Mouse (Mus musculus): ENCODE data around the gene Nog.

DNA sequence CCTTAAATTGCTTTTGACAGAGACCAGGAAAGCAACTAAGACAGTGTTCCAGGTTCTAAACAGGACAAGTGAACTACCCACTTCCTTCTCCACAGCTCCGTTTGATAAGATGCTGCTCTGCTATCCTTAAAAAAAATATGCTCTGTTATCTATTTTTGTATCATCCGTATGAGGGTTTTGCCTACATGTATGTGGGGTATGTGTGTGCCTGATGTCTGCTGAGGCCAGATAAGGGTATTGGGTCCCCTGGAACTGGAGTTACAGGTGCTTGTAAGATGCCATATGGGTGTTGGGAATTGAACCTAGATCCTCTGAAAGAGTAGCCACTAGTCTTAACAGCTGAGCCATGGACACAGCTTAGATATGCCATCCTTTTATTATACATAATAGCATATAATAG is 19.6 kb upstream of the Nog start:
- TF ChIP-seq CTCF (IDR thresholded peaks at IDR 0.05; ENCODE audit: low read depth, low read length) (no peak), EP300 (IDR thresholded peaks at IDR 0.05; ENCODE audit: insufficient read depth, low read depth, low read length) (no peak), POLR2A (IDR thresholded peaks at IDR 0.05; ENCODE audit: insufficient read depth, low read length) (no peak)
